Mouse (Mus musculus): Measurements from ENCODE around the gene Pid1.

DNA sequence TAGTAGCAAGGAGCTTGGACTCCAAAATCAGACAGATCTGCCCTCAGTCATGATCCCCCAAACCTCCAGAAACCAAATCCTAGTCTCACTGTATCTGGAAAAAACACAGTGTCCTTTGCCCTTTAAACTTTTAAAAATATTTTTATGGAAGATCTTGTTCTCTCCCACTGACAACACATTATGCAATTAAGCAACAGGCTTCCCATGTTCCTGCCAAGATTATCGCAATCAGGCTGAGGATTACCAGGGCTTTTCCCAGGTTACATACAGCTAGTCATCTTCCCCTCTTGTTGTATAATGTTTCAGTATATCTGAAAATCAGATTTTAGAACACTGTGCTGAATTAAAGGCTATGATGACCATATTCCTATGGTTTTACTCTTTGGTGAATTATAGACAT is 64.3 kb downstream of the Pid1 start:
- TF ChIP-seq POLR2A (IDR thresholded peaks at IDR 0.05; ENCODE audit: extremely low read depth, insufficient read depth, low read length): no peak
- TF ChIP-seq CTCF (IDR thresholded peaks at IDR 0.05; ENCODE audit: low read depth, low read length): no peak
